Comparison of ENCODE assay signal across 32 mouse cellular contexts in genomic region chr1:148721409-148721808, GRCm38 (mm10).
A peak's percentile ranks its signal among the peaks of the same experiment; 100 is the strongest.
DNase-seq lines count a peak whose midpoint lies in the region; ATAC-seq and TF ChIP-seq lines count a peak whose summit lies in the region.
"Had no signal": no experiment of that assay in that cellular context is flagged by ENCODE, and none has a peak within 500 bp of the region (broad histone marks: within the 10 kb centered on the region; RNA-seq: fewer than 3 reads in every experiment).

No protein-coding gene starts in this region.

- 76% methylated on average over 1 of the region's 1 CpGs for WGBS in forebrain, embryonic 13.5 days
- 90% methylated on average over 1 of the region's 1 CpGs for WGBS in forebrain, embryonic 10.5 days
- 72% methylated on average over 1 of the region's 1 CpGs for WGBS in midbrain, embryonic 12.5 days
- 60% methylated on average over 1 of the region's 1 CpGs for WGBS in midbrain, embryonic 16.5 days
- WGBS in forebrain, embryonic 15.5 days = 65% methylated on average over 1 of the region's 1 CpGs

- TF ChIP-seq POLR2A in brain, embryonic 14.5 days (IDR thresholded peaks at IDR 0.05; ENCODE audit: borderline replicate concordance, extremely low read depth, insufficient read depth, insufficient read length, poor library complexity, severe bottlenecking) = no peak

- no peaks in the 10 kb centered on the region for H3K27me3 ChIP-seq in forebrain, embryonic 13.5 days
- H3K27me3 ChIP-seq in forebrain, embryonic 10.5 days (ENCODE audit: poor library complexity, severe bottlenecking) = no peaks in the 10 kb centered on the region
- no peaks in the 10 kb centered on the region for H3K27me3 ChIP-seq in midbrain, embryonic 12.5 days
- H3K27me3 ChIP-seq in midbrain, embryonic 16.5 days (ENCODE audit: control insufficient read depth, insufficient read depth, low read depth, low read length) = no peaks in the 10 kb centered on the region
- no peaks in the 10 kb centered on the region for H3K27me3 ChIP-seq in forebrain, embryonic 15.5 days
- H3K27me3 ChIP-seq: CH12.LX; embryonic facial prominence, embryonic 13.5 days; heart, embryonic 13.5 days; Patski had no signal

- no peak overlapping the region for H3K4me3 ChIP-seq in forebrain, embryonic 13.5 days
- no peak overlapping the region for H3K4me3 ChIP-seq in forebrain, embryonic 10.5 days
- no peak overlapping the region for H3K4me3 ChIP-seq in midbrain, embryonic 12.5 days
- no peak overlapping the region for H3K4me3 ChIP-seq in midbrain, embryonic 16.5 days (ENCODE audit: low read depth, low read length)
- H3K4me3 ChIP-seq in forebrain, embryonic 15.5 days = no peak overlapping the region
- H3K4me3 ChIP-seq: embryonic facial prominence, embryonic 10.5 days; embryonic facial prominence, embryonic 13.5 days; erythroblast, embryonic 14.5 days; gastrocnemius, adult 2 months; heart, embryonic 10.5 days; heart, embryonic 13.5 days had no signal

- DNase-seq in forebrain, embryonic 10.5 days (ENCODE audit: extremely low spot score, low spot score) = no peak
- peak; percentile 53 for DNase-seq in brain, embryonic 14.5 days (ENCODE audit: low read depth)
- no peak for DNase-seq in thymus, postnatal 36 days
- DNase-seq in yolk sac, embryonic 10.5 days (ENCODE audit: low spot score) = no peak
- DNase-seq: adrenal gland, postnatal 14 days; B cell, adult 2 months; cerebellum, adult 11-12 months; cerebellum, adult 8-10 months; cerebellum, postnatal 10 days; cerebellum, postnatal 36 days; embryo, embryonic 11 days; gastrocnemius, adult 2 months; gastrocnemius, postnatal 14 days; heart, adult 18-20 months; heart, postnatal 14 days; heart, postnatal 4 days had no signal

- H3K4me1 ChIP-seq in forebrain, embryonic 13.5 days = no peaks in the 10 kb centered on the region
- H3K4me1 ChIP-seq in forebrain, embryonic 10.5 days = no peaks in the 10 kb centered on the region
- no peaks in the 10 kb centered on the region for H3K4me1 ChIP-seq in midbrain, embryonic 12.5 days
- H3K4me1 ChIP-seq in midbrain, embryonic 16.5 days (ENCODE audit: control insufficient read depth, insufficient read depth, low read length) = no peaks in the 10 kb centered on the region
- H3K4me1 ChIP-seq in forebrain, embryonic 15.5 days = peaks cover 4% of the 10 kb centered on the region; the same call in 1 of the 2 replicates
- H3K4me1 ChIP-seq: embryonic facial prominence, embryonic 10.5 days; embryonic facial prominence, embryonic 13.5 days; heart, embryonic 10.5 days; heart, embryonic 13.5 days had no signal

- no peak overlapping the region for H3K9ac ChIP-seq in forebrain, embryonic 13.5 days
- H3K9ac ChIP-seq in midbrain, embryonic 12.5 days (replicated peaks) = no peak overlapping the region
- H3K9ac ChIP-seq in midbrain, embryonic 16.5 days (ENCODE audit: low read depth, low read length) = no peak overlapping the region
- H3K9ac ChIP-seq in forebrain, embryonic 15.5 days (replicated peaks) = no peak overlapping the region
- H3K9ac ChIP-seq: embryonic facial prominence, embryonic 13.5 days; heart, embryonic 13.5 days; hindbrain, embryonic 14.5 days had no signal

- no peaks in the 10 kb centered on the region for H3K9me3 ChIP-seq in forebrain, embryonic 13.5 days (replicated peaks)
- no peaks in the 10 kb centered on the region for H3K9me3 ChIP-seq in forebrain, embryonic 10.5 days
- H3K9me3 ChIP-seq in midbrain, embryonic 12.5 days = no peaks in the 10 kb centered on the region
- no peaks in the 10 kb centered on the region for H3K9me3 ChIP-seq in midbrain, embryonic 16.5 days (replicated peaks; ENCODE audit: control insufficient read depth, low read length, poor library complexity, severe bottlenecking)
- no peaks in the 10 kb centered on the region for H3K9me3 ChIP-seq in forebrain, embryonic 15.5 days
- H3K9me3 ChIP-seq: embryonic facial prominence, embryonic 10.5 days; embryonic facial prominence, embryonic 13.5 days; G1E; heart, embryonic 10.5 days; heart, embryonic 13.5 days had no signal

- TF ChIP-seq CTCF in brain, embryonic 14.5 days (IDR thresholded peaks at IDR 0.05; ENCODE audit: borderline replicate concordance, extremely low read depth, insufficient read depth, insufficient read length) = no peak

- ATAC-seq in forebrain, embryonic 13.5 days = peak; percentile 74
- ATAC-seq in midbrain, embryonic 12.5 days (ENCODE audit: low FRiP score, low read depth) = peak; percentile 52
- ATAC-seq in midbrain, embryonic 16.5 days = no peak
- peak; percentile 48; the same call in 1 of the 2 replicates for ATAC-seq in forebrain, embryonic 15.5 days (replicated peaks)
- ATAC-seq: hindbrain, postnatal 0 days; inflammation-experienced regulatory T-cells, adult 6 months; intestine, embryonic 16.5 days; Patski had no signal

- no peaks in the 10 kb centered on the region for H3K36me3 ChIP-seq in forebrain, embryonic 13.5 days (ENCODE audit: poor library complexity, severe bottlenecking)
- no peaks in the 10 kb centered on the region for H3K36me3 ChIP-seq in forebrain, embryonic 10.5 days (replicated peaks)
- H3K36me3 ChIP-seq in midbrain, embryonic 12.5 days = no peaks in the 10 kb centered on the region
- no peaks in the 10 kb centered on the region for H3K36me3 ChIP-seq in midbrain, embryonic 16.5 days (ENCODE audit: control insufficient read depth, insufficient read depth, low read length)
- H3K36me3 ChIP-seq in forebrain, embryonic 15.5 days = no peaks in the 10 kb centered on the region
- H3K36me3 ChIP-seq: embryonic facial prominence, embryonic 10.5 days; embryonic facial prominence, embryonic 13.5 days; G1E; heart, embryonic 10.5 days; heart, embryonic 13.5 days had no signal

- peak overlapping the region; percentile 37 for H3K27ac ChIP-seq in forebrain, embryonic 13.5 days
- no peak overlapping the region for H3K27ac ChIP-seq in forebrain, embryonic 10.5 days
- H3K27ac ChIP-seq in midbrain, embryonic 12.5 days (replicated peaks) = no peak overlapping the region
- no peak overlapping the region for H3K27ac ChIP-seq in midbrain, embryonic 16.5 days (ENCODE audit: low read length)
- peak overlapping the region; percentile 59; the same call in 1 of the 2 replicates for H3K27ac ChIP-seq in forebrain, embryonic 15.5 days (replicated peaks)
- H3K27ac ChIP-seq: embryonic facial prominence, embryonic 10.5 days; embryonic facial prominence, embryonic 13.5 days; gastrocnemius, adult 2 months; heart, embryonic 10.5 days; heart, embryonic 13.5 days; hindbrain, embryonic 14.5 days; hindbrain, postnatal 0 days had no signal

- H3K4me2 ChIP-seq in forebrain, embryonic 13.5 days = no peak overlapping the region
- H3K4me2 ChIP-seq in midbrain, embryonic 12.5 days (replicated peaks) = no peak overlapping the region
- H3K4me2 ChIP-seq in midbrain, embryonic 16.5 days (ENCODE audit: low read length) = no peak overlapping the region
- no peak overlapping the region for H3K4me2 ChIP-seq in forebrain, embryonic 15.5 days (replicated peaks)
- H3K4me2 ChIP-seq: embryonic facial prominence, embryonic 13.5 days; heart, embryonic 13.5 days; hindbrain, embryonic 14.5 days had no signal

Comparison
In these comparisons a context has a peak if more than half of its experiments do, and no peak if none do; other contexts are left out.
1. H3K27ac ChIP-seq: peak in forebrain, embryonic 13.5 days (single experiment) and forebrain, embryonic 15.5 days (single experiment); none in forebrain, embryonic 10.5 days (single experiment), midbrain, embryonic 12.5 days (single experiment) and midbrain, embryonic 16.5 days (single experiment).